Mouse (Mus musculus) erythroblast, embryonic 14.5 days (primary cell): ENCODE measurements around the gene Opn4.

Experiments
- GATA1 ChIP-seq: IDR thresholded peaks from 2 replicates; pipeline ENCODE4 v1.6.1; 2012; ENCODE audit warnings: low read length, inconsistent platforms, mixed read lengths
- TAL1 ChIP-seq: IDR thresholded peaks from 3 replicates; pipeline ENCODE4 v1.6.1; 2012; ENCODE audit warnings: low read length, inconsistent platforms, mixed read lengths

DNA sequence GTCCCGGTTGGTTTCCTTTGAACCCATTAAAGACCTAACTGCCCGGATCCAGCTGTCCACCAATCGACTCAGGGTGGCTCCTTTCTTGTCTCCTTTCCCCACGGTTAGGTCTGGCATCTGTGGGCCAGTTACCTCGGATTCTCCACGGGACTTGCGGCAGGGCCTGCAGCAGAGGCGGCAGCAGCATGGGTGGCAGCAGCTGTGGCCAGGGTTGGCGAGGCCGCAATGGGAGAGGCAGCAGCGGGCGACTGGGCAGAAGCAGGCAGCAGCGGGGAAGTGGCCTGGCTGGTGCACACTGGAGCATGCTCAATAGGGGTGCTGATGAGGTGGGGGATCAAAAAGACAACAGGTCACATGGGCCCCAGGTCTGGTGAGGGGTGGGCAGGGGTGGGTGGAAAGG lies 44.7 kb downstream of the Opn4 start:
- no peak for TF ChIP-seq TAL1
- no peak for TF ChIP-seq GATA1
